Mouse (Mus musculus): ENCODE results near the gene Cbfa2t2.

Cbfa2t2 gene

GRCm38 (mm10) chr2:154526531-154526930 lies 90.2 kb downstream of the Cbfa2t2 start:
- peak in 1 of 2 experiments; percentile 18 for DNase-seq (ENCODE audit: inconsistent age in 2 of 2, low spot score in 1 of 2)

- DNase-seq (ENCODE audit: inconsistent age in 2 of 2, low spot score in 1 of 2) = no peak
These were observed 96.6 kb downstream of the Cbfa2t2 start for GRCm38 (mm10) chr2:154532888-154533287.

GRCm38 (mm10) chr2:154534704-154535270 lies 98.5 kb downstream of the Cbfa2t2 start:
- DNase-seq (ENCODE audit: inconsistent age in 2 of 2, low spot score in 1 of 2) = peak in 1 of 2 experiments; percentile 24

GRCm38 (mm10) chr2:154538310-154538709 lies 102.0 kb downstream of the Cbfa2t2 start:
- DNase-seq (ENCODE audit: inconsistent age in 2 of 2, low spot score in 1 of 2) = peak in 1 of 2 experiments; percentile 49

GRCm38 (mm10) chr2:154538710-154539109 lies 102.4 kb downstream of the Cbfa2t2 start:
- DNase-seq (ENCODE audit: inconsistent age in 2 of 2, low spot score in 1 of 2) = no peak

- peak; percentile 33 to 78 for DNase-seq (ENCODE audit: inconsistent age in 2 of 2, low spot score in 1 of 2)
These were observed 103.4 kb downstream of the Cbfa2t2 start for GRCm38 (mm10) chr2:154539720-154540119.

- no peak for DNase-seq (ENCODE audit: inconsistent age in 2 of 2, low spot score in 1 of 2)
These were observed 105.3 kb downstream of the Cbfa2t2 start for GRCm38 (mm10) chr2:154541630-154542029.

- peak in 1 of 2 experiments; percentile 57 for DNase-seq (ENCODE audit: inconsistent age in 2 of 2, low spot score in 1 of 2)
These were observed 107.5 kb downstream of the Cbfa2t2 start for GRCm38 (mm10) chr2:154543567-154544347.

- DNase-seq (ENCODE audit: inconsistent age in 2 of 2, low spot score in 1 of 2) = no peak
These were observed 110.4 kb downstream of the Cbfa2t2 start, which contains the start of gene 1700003F12Rik for GRCm38 (mm10) chr2:154546711-154547110. 1700003F12Rik (plus strand) TSS chr2:154547085.

- peak in 1 of 2 experiments; percentile 56 for DNase-seq (ENCODE audit: inconsistent age in 2 of 2, low spot score in 1 of 2)
These were observed 112.4 kb downstream of the Cbfa2t2 start for GRCm38 (mm10) chr2:154548688-154549087.

GRCm38 (mm10) chr2:154549127-154549885 lies 113.0 kb downstream of the Cbfa2t2 start:
- peak; percentile 80 to 85 for DNase-seq (ENCODE audit: inconsistent age in 2 of 2, low spot score in 1 of 2)

- DNase-seq (ENCODE audit: inconsistent age in 2 of 2, low spot score in 1 of 2) = no peak
These were observed 113.6 kb downstream of the Cbfa2t2 start for GRCm38 (mm10) chr2:154549886-154550189.

- DNase-seq (ENCODE audit: inconsistent age in 2 of 2, low spot score in 1 of 2) = no peak
These were observed 114.7 kb downstream of the Cbfa2t2 start for GRCm38 (mm10) chr2:154550937-154551336.

- no peak for DNase-seq (ENCODE audit: inconsistent age in 2 of 2, low spot score in 1 of 2)
These were observed 115.2 kb downstream of the Cbfa2t2 start, which contains the start of gene Actl10 for GRCm38 (mm10) chr2:154551476-154551875. Actl10 (plus strand) TSS chr2:154551776.

GRCm38 (mm10) chr2:154551927-154552326 lies 115.6 kb downstream of the Cbfa2t2 start:
- no peak for DNase-seq (ENCODE audit: inconsistent age in 2 of 2, low spot score in 1 of 2)

- DNase-seq (ENCODE audit: inconsistent age in 2 of 2, low spot score in 1 of 2) = peak; percentile 82 to 93
These were observed 116.2 kb downstream of the Cbfa2t2 start for GRCm38 (mm10) chr2:154552424-154552907.

- no peak for DNase-seq (ENCODE audit: inconsistent age in 2 of 2, low spot score in 1 of 2)
These were observed 119.0 kb downstream of the Cbfa2t2 start for GRCm38 (mm10) chr2:154555235-154555634.

GRCm38 (mm10) chr2:154557184-154557832 lies 121.0 kb downstream of the Cbfa2t2 start:
- no peak for DNase-seq (ENCODE audit: inconsistent age in 2 of 2, low spot score in 1 of 2)

GRCm38 (mm10) chr2:154558264-154559039 lies 122.2 kb downstream of the Cbfa2t2 start, which contains the start of gene Necab3:
Necab3 (minus strand) TSS chr2:154558890.
- DNase-seq (ENCODE audit: inconsistent age in 2 of 2, low spot score in 1 of 2) = peak; percentile 65 to 82

- no peak for DNase-seq (ENCODE audit: inconsistent age in 2 of 2, low spot score in 1 of 2)
These were observed 127.4 kb downstream of the Cbfa2t2 start for GRCm38 (mm10) chr2:154563612-154564170.
